Mouse (Mus musculus): ENCODE measurements at regions not wholly inside any gene's neighbourhood (a gene's known extent, or its start where the extent isn't known, plus 50 kb on each side); places are given as distances from the start of the nearest gene placed in this dataset.
"Not testable (repeated sequence)": the region's sequence is repeated elsewhere in the genome, so short reads cannot be mapped to it uniquely, and the experiment has no call there.

GRCm38 (mm10) chr11:20390622-20391021, 58.1 kb upstream of the Slc1a4 start:
- H3K4me1 ChIP-seq (replicated peaks; ENCODE audit: control insufficient read depth, insufficient read depth, low read length): no peaks in the 10 kb centered on the region
- DNase-seq (ENCODE audit: low spot score): no peak

GRCm38 (mm10) chr11:20393302-20393701, 60.8 kb upstream of the Slc1a4 start:
- ATAC-seq (ENCODE audit: low FRiP score); H3K4me3 ChIP-seq (ENCODE audit: low read depth, low read length); H3K36me3 ChIP-seq (ENCODE audit: control insufficient read depth, insufficient read depth, low read length); DNase-seq (ENCODE audit: low spot score); H3K4me1 ChIP-seq (replicated peaks; ENCODE audit: control insufficient read depth, insufficient read depth, low read length); H3K27me3 ChIP-seq (ENCODE audit: control insufficient read depth, insufficient read depth, low read length); H3K27ac ChIP-seq (ENCODE audit: low read depth, low read length); H3K9me3 ChIP-seq (ENCODE audit: control insufficient read depth, low read length); H3K9ac ChIP-seq (ENCODE audit: low read depth, low read length); H3K4me2 ChIP-seq (replicated peaks; ENCODE audit: low read depth, low read length): not testable (repeated sequence)
- 55% methylated on average over 3 of the region's 3 CpGs for WGBS

More at GRCm38 (mm10) chr11:20390622-20391021, 58.1 kb upstream of the Slc1a4 start:
- Histone ChIP-seq H3K4me2 (replicated peaks; ENCODE audit: low read depth, low read length) (no peak overlapping the region), H3K27ac (ENCODE audit: low read depth, low read length) (no peak overlapping the region), H3K9me3 (ENCODE audit: control insufficient read depth, low read length) (no peaks in the 10 kb centered on the region), H3K4me3 (ENCODE audit: low read depth, low read length) (no peak overlapping the region), H3K36me3 (ENCODE audit: control insufficient read depth, insufficient read depth, low read length) (no peaks in the 10 kb centered on the region), H3K27me3 (ENCODE audit: control insufficient read depth, insufficient read depth, low read length) (no peaks in the 10 kb centered on the region), H3K9ac (ENCODE audit: low read depth, low read length) (no peak overlapping the region)
- WGBS: 88% methylated on average over 3 of the region's 3 CpGs
- ATAC-seq (ENCODE audit: low FRiP score): no peak

DNA sequence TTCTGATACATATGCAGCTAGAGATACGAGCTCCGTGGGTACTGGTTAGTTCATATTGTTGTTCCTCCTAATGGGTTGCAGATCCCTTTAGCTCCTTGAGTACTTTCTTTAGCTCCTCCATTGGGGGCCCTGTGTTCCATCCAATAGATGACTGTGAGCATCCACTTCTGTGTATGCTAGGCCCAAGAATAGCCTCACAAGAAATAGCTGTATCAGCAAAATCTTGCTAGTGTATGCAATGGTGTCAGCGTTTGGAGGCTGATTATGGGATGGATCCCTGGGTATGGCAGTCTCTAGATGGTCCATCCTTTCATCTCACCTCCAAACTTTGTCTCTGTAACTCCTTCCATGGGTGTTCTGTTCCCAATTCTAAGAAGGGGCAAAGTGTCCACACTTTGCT, 61.3 kb upstream of the Slc1a4 start:
- not testable (repeated sequence) for H3K27ac ChIP-seq (ENCODE audit: low read depth, low read length); DNase-seq (ENCODE audit: low spot score); H3K4me3 ChIP-seq (ENCODE audit: low read depth, low read length); ATAC-seq (ENCODE audit: low FRiP score); H3K4me1 ChIP-seq (replicated peaks; ENCODE audit: control insufficient read depth, insufficient read depth, low read length); H3K27me3 ChIP-seq (ENCODE audit: control insufficient read depth, insufficient read depth, low read length); H3K9ac ChIP-seq (ENCODE audit: low read depth, low read length); H3K4me2 ChIP-seq (replicated peaks; ENCODE audit: low read depth, low read length); H3K9me3 ChIP-seq (ENCODE audit: control insufficient read depth, low read length); H3K36me3 ChIP-seq (ENCODE audit: control insufficient read depth, insufficient read depth, low read length)
- 81% methylated on average over 3 of the region's 3 CpGs for WGBS

GRCm38 (mm10) chr11:20395848-20396203, 63.3 kb upstream of the Slc1a4 start:
- no peak for DNase-seq (ENCODE audit: low spot score)
- no peaks in the 10 kb centered on the region for H3K36me3 ChIP-seq (ENCODE audit: control insufficient read depth, insufficient read depth, low read length)
- WGBS: 94% methylated on average over 7 of the region's 7 CpGs
- no peak overlapping the region for H3K4me3 ChIP-seq (ENCODE audit: low read depth, low read length)
- ATAC-seq (ENCODE audit: low FRiP score): no peak
- H3K27ac ChIP-seq (ENCODE audit: low read depth, low read length): no peak overlapping the region
- H3K9ac ChIP-seq (ENCODE audit: low read depth, low read length): no peak overlapping the region
- H3K4me1 ChIP-seq (replicated peaks; ENCODE audit: control insufficient read depth, insufficient read depth, low read length): no peaks in the 10 kb centered on the region
- no peaks in the 10 kb centered on the region for H3K9me3 ChIP-seq (ENCODE audit: control insufficient read depth, low read length)
- no peaks in the 10 kb centered on the region for H3K27me3 ChIP-seq (ENCODE audit: control insufficient read depth, insufficient read depth, low read length)
- no peak overlapping the region for H3K4me2 ChIP-seq (replicated peaks; ENCODE audit: low read depth, low read length)

DNA sequence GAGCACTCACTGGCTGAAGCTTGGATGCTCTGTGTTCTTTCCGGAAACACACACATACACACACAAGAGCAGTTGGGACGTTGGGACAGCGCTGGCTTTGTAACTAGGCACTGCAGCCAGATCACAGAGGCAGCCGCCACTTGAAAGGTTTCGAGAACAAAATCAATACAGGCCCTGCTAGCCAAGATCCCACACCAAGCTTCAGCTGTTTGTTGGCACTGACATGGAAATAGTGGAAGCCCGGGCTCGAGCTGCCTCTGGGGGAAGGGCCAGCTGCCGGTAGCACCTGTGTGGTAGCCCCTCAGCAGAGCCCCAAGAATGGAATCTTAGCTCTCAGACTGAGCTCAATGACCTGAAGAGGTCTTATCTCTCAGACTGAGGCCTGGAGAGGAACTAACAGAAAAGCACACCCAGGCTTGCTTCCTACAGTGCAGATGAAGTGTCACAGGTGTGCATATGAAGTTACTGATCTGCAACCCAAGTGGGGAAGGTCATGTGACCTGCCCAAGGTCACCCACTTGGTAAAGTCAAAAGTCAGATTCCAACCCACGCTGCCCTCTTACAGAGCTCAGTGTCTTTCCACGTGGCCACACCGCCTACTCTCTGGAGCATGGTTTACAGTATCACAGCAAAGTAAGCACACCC, 63.8 kb upstream of the Slc1a4 start:
- H3K4me3 ChIP-seq (ENCODE audit: low read depth, low read length): no peak overlapping the region
- DNase-seq (ENCODE audit: low spot score) (no peak), ATAC-seq (ENCODE audit: low FRiP score) (no peak)
- no peaks in the 10 kb centered on the region for H3K36me3 ChIP-seq (ENCODE audit: control insufficient read depth, insufficient read depth, low read length)
- H3K9me3 ChIP-seq (ENCODE audit: control insufficient read depth, low read length): no peaks in the 10 kb centered on the region
- no peak overlapping the region for H3K9ac ChIP-seq (ENCODE audit: low read depth, low read length)
- H3K4me1 ChIP-seq (replicated peaks; ENCODE audit: control insufficient read depth, insufficient read depth, low read length): no peaks in the 10 kb centered on the region
- WGBS: 77% methylated on average over 11 of the region's 11 CpGs
- no peak overlapping the region for H3K27ac ChIP-seq (ENCODE audit: low read depth, low read length)
- no peaks in the 10 kb centered on the region for H3K27me3 ChIP-seq (ENCODE audit: control insufficient read depth, insufficient read depth, low read length)
- no peak overlapping the region for H3K4me2 ChIP-seq (replicated peaks; ENCODE audit: low read depth, low read length)

- no peak overlapping the region for H3K27ac ChIP-seq (ENCODE audit: low read depth, low read length)
- no peak overlapping the region for H3K9ac ChIP-seq (ENCODE audit: low read depth, low read length)
- no peaks in the 10 kb centered on the region for H3K4me1 ChIP-seq (replicated peaks; ENCODE audit: control insufficient read depth, insufficient read depth, low read length)
- 90% methylated on average over 3 of the region's 3 CpGs for WGBS
- H3K27me3 ChIP-seq (ENCODE audit: control insufficient read depth, insufficient read depth, low read length): no peaks in the 10 kb centered on the region
- no peak for ATAC-seq (ENCODE audit: low FRiP score)
- no peak overlapping the region for H3K4me3 ChIP-seq (ENCODE audit: low read depth, low read length)
- no peak for DNase-seq (ENCODE audit: low spot score)
- no peaks in the 10 kb centered on the region for H3K36me3 ChIP-seq (ENCODE audit: control insufficient read depth, insufficient read depth, low read length)
- H3K9me3 ChIP-seq (ENCODE audit: control insufficient read depth, low read length): no peaks in the 10 kb centered on the region
- H3K4me2 ChIP-seq (replicated peaks; ENCODE audit: low read depth, low read length): no peak overlapping the region
Observed at GRCm38 (mm10) chr11:20396884-20397283, 64.4 kb upstream of the Slc1a4 start.

DNA sequence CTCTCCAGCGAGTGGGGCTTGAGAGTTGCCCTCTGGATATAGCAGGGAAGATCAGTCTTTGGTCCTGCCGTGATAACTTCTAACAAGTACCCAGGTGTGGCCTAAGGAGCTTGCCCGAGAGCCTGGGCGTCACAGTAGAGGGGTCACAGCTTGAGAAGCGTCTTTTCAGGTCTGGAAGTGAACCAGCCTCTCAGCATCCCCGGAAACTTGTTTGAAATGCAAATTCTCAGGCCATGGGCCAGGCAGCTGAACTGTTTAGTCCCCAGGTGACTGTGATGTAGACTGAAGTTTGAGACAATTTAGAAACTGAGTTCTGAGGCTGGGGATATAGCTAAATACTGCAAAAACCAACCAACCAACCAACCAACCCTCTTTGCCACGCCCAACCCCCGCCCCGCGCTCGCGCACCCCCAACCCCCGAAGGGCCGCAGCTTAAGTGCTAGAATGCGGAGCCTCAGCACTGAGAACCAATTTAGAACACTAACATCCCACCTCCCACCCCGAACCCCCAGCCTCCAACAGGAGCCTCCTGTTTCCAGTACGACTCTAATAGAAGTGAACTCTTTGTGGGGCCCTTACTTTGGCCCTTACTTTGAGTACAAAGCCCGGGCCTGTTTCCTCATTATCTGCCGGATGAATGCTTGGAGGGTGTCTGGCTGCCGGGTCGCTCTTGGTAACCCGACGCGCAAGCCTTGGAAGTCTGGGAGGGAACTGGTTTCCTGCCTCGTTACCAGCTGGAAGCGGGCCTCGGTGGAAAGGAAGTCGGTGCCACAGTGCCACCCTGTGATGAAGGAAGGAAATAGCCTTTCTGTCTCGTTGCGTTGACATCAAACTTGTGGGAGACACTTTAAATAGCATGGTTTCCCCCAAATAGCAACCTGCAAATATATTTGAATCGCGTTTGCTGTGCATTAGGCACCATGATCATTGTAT, 68.1 kb upstream of the Slc1a4 start:
- 5% methylated on average over 32 of the region's 32 CpGs for WGBS
- Histone ChIP-seq H3K4me3 (ENCODE audit: low read depth, low read length) (peak overlapping the region; percentile 2; the same call in 1 of the 2 replicates), H3K27ac (ENCODE audit: low read depth, low read length) (no peak overlapping the region), H3K36me3 (ENCODE audit: control insufficient read depth, insufficient read depth, low read length) (no peaks in the 10 kb centered on the region), H3K9ac (ENCODE audit: low read depth, low read length) (no peak overlapping the region), H3K9me3 (ENCODE audit: control insufficient read depth, low read length) (no peaks in the 10 kb centered on the region), H3K4me1 (replicated peaks; ENCODE audit: control insufficient read depth, insufficient read depth, low read length) (no peaks in the 10 kb centered on the region), H3K27me3 (ENCODE audit: control insufficient read depth, insufficient read depth, low read length) (no peaks in the 10 kb centered on the region), H3K4me2 (replicated peaks; ENCODE audit: low read depth, low read length) (peak overlapping the region; percentile 42)
- DNase-seq (ENCODE audit: low spot score) (peak; percentile 88), ATAC-seq (ENCODE audit: low FRiP score) (peak; percentile 89)

GRCm38 (mm10) chr11:20403456-20403855, 70.9 kb upstream of the Slc1a4 start:
- Histone ChIP-seq H3K27ac (ENCODE audit: low read depth, low read length) (no peak overlapping the region), H3K4me2 (replicated peaks; ENCODE audit: low read depth, low read length) (no peak overlapping the region), H3K9ac (ENCODE audit: low read depth, low read length) (no peak overlapping the region), H3K9me3 (ENCODE audit: control insufficient read depth, low read length) (no peaks in the 10 kb centered on the region), H3K36me3 (ENCODE audit: control insufficient read depth, insufficient read depth, low read length) (no peaks in the 10 kb centered on the region), H3K4me3 (ENCODE audit: low read depth, low read length) (no peak overlapping the region), H3K4me1 (replicated peaks; ENCODE audit: control insufficient read depth, insufficient read depth, low read length) (no peaks in the 10 kb centered on the region), H3K27me3 (ENCODE audit: control insufficient read depth, insufficient read depth, low read length) (no peaks in the 10 kb centered on the region)
- ATAC-seq (ENCODE audit: low FRiP score) (no peak), DNase-seq (ENCODE audit: low spot score) (no peak)
- WGBS: 78% methylated on average over 3 of the region's 3 CpGs

DNA sequence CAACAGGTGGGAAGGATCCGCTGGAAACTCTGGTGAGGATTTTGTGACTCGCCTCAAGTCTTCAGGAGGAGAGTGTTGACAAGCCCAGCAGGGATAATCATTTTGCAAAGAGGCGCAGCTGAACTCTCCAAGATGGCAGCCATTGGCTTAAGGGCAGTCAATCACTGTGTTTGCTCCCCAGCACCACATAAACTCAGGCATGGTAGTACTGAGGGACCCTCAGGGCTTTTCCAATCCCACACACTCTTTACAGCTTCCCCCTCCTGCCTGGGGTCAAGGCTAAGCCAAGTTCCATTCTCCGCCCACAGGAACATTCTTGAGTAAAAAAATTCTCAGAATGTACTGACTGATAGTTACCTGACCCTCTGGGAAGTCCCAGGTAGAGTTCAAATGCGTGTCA, 72.0 kb upstream of the Slc1a4 start:
- no peaks in the 10 kb centered on the region for H3K4me1 ChIP-seq (replicated peaks; ENCODE audit: control insufficient read depth, insufficient read depth, low read length)
- no peaks in the 10 kb centered on the region for H3K27me3 ChIP-seq (ENCODE audit: control insufficient read depth, insufficient read depth, low read length)

More for the DNA sequence above, 72.0 kb upstream of the Slc1a4 start:
- ATAC-seq (ENCODE audit: low FRiP score) (no peak), DNase-seq (ENCODE audit: low spot score) (no peak)
- no peaks in the 10 kb centered on the region for H3K9me3 ChIP-seq (ENCODE audit: control insufficient read depth, low read length)
- no peak overlapping the region for H3K9ac ChIP-seq (ENCODE audit: low read depth, low read length)
- H3K4me3 ChIP-seq (ENCODE audit: low read depth, low read length): no peak overlapping the region
- WGBS: 85% methylated on average over 5 of the region's 5 CpGs
- no peak overlapping the region for H3K4me2 ChIP-seq (replicated peaks; ENCODE audit: low read depth, low read length)
- no peak overlapping the region for H3K27ac ChIP-seq (ENCODE audit: low read depth, low read length)
- H3K36me3 ChIP-seq (ENCODE audit: control insufficient read depth, insufficient read depth, low read length): no peaks in the 10 kb centered on the region

Measured in hindbrain, embryonic 11.5 days (tissue).